Mouse (Mus musculus) CH12.LX (cell line): ENCODE measurements around the gene Capns1.
A peak's percentile ranks its signal among the peaks of the same experiment; 100 is the strongest.

ENCODE experiments used
- CTCF ChIP-seq, 2 experiments: IDR thresholded peaks in 1 of 2; conservative IDR thresholded peaks in 1 of 2; 2 replicates each; pipeline ENCODE4 v1.5.1; 2011 to 2012; ENCODE audit warnings: low read depth in 2 of 2, low read length in 2 of 2, improper control_type of control experiment in 1 of 2, inconsistent platforms in 1 of 2, mild to moderate bottlenecking in 1 of 2, moderate library complexity in 1 of 2
- GABPA ChIP-seq: IDR thresholded peaks from 2 replicates; pipeline ENCODE4 v1.6.1; 2012; ENCODE audit warnings: low read depth, low read length, improper control_type of control experiment, inconsistent platforms; ENCODE audit not compliant: insufficient replicate concordance
- NELFE ChIP-seq: IDR thresholded peaks from 2 replicates; pipeline ENCODE4 v1.6.1; 2011; ENCODE audit warnings: low read depth, low read length, improper control_type of control experiment

GRCm38 (mm10) chr7:30198481-30198971 lies at the start of gene Capns1:
- TF ChIP-seq NELFE (0 out of 2 replicates have a peak, but pooled peaks have one; percentile 13), GABPA (no peak), CTCF (conservative IDR thresholded peaks at IDR 0.05 in 1 of 2, IDR thresholded peaks at IDR 0.05 in 1 of 2; ENCODE audit: low read depth in 2 of 2, low read length in 2 of 2) (peak; percentile 76 to 83)
